Mouse (Mus musculus) spleen, embryonic (tissue): ENCODE results near the gene Siae.

Experiments used
- CTCF ChIA-PET: fragments of 350-600 bp; sonication (Branson Sonifier 250); formaldehyde crosslinking; loops from one replicate; lab custom pipeline; 2022; lab: Charles Lee

The Siae gene

DNA sequence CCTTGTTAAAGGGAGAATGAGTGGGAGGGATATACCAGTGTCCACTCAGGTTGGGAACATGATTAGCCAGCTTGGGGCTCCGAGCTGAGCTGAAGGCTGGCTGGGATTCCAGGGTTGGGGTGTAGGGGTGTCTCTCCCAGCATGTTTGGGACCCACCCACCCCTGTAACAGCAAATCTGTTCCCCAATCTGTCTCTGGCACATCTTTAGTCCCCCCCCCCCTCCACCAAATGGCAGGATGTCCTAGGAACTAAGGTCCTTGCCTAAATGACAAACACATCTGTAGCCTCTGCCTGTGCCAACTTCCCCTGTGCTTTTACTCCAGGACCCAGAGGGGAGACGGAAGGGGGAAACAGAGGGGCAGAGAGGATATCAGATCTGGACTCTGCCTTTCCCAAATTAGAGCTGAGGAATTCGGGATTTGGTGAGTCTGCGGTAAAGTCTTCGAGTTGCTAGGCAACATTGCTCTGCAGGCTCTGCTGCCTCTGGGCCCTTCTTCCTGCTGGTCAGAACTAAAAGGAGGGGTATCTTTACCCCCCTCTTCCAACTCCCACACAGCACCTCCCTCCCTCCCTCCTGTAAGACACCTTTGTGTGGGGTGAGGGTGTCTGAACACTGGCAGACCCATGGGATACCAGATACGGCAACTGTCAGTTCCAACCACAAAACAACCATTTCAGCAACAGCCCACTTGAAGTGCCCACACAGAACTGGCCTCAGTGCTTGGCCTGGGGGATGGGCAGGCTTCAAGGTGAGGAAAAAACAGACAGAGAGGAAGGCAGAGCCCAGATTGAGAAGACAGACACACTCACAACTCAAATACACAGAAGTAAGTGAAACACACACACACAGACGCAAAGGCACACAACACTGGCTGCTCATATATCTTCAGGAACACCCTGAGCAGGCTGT is at the start of gene Siae:
Gene Siae (plus strand): TSS at position 861 of the 911 bp plus-strand sequence.
- CTCF ChIA-PET = no interaction called here

DNA sequence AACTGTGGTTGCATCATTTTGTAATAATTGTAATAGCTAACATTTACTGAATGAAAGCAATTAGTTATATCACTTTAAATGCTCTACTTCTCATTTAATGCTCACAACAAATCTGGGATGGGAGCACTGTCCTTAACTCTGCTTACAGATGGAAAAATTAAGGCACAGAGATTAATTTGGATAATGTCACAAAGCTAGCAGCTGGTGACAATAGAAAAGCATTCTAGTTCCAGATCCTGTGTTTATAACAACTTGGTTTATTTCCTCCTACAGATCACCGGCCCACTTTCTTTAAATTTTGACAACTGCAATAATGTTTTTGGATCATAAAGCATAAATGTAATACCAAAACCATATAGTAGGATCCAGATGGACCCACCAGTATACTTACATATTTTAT is 49.5 kb upstream of the Siae start:
- CTCF ChIA-PET = no interaction called here

DNA sequence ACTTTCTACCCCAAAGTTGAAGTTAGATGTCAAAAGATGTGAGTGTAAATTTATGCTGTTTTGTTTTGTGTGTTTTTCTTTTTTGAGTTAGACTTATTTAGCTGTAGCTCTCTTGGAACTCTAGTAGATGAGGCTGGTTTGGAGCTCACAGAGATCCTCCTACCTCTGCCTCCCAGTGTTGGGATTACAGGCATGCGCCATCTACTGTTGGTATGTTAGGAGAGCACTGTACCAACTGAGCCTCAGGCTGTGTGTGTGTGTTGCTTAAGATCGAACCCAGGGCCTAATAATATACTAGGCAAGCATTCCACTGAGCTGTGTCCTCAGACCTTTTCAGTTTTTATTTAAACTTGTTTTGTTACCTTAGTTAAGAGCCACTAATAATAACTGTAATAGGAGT is 43.4 kb upstream of the Siae start:
- CTCF ChIA-PET = no interaction called here

DNA sequence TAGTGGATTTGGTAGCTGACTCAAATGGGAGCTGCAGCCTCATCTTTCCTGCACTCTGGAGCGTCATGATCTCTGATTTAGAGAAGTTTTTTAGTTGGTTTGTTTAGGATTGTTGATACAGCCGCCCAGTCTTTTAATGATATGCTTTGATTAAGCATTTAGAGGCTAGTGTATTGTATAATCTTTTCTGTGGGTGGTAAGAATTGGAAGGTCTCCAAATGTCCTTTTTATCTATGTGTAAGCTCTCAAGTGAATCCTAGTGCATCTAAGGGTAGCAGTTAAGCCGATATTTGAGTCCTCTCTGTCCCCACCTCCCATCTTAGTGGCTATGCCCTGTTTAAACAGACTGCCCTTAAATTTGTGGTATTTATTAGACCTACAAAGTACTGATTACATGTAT is 41.0 kb upstream of the Siae start:
- CTCF ChIA-PET = no interaction called here

DNA sequence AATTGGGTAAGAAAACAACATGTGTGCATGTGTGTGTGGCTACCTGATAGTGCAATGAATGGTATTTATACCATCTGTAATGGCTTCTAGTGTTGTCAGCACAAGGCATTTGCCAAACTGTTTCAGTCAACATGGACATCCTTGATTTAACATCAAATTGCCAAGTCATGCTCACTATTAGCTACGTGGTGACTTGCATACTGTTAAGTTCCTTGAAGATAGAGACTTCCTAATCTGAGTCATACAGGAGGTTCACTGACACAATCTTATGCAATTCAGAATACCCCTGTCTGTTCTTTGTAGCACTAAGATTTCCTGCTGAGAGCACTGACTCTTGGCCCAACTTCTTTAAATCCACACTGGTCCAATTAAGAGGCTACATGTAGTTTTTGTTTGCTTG is 38.0 kb upstream of the Siae start:
- CTCF ChIA-PET = no interaction called here

DNA sequence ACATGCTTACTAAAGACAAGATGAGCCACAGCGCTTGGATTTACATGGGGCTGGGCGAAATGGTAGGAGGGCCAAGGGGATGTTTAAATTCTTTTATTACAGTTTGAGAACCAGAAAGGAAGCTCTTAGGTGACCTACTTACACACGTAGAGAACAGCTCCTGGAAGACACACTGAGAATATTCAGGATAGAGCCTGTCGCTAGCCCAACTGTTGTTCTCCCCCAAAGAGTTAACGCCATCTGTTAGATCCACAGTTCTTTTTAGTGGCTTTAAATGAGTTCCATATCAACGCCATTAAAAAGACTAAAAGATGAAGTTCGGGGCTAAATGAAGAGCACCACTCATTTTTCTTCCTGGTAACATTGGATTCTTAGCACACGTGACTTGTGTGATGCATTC is 36.5 kb upstream of the Siae start:
- CTCF ChIA-PET = no interaction called here

DNA sequence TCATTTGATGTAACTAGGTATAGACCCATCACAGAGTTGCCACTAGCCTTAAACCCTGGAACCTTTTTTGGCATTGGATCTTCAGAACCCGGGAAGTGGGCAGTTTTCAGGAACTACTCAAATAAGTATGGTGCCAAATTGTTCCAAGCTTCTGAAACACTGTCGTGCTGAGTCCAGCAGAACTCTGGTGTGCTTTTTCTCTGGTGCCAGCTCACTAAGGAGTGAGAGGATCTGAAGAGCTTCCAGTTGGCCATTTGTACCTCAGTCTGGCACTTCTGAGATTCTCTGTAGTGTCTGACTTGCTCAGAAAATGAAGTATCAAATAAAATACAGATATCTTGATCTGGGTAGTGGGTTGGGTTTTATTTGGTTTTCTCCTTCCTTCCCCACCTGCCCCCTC is 35.5 kb upstream of the Siae start:
- CTCF ChIA-PET = no interaction called here

DNA sequence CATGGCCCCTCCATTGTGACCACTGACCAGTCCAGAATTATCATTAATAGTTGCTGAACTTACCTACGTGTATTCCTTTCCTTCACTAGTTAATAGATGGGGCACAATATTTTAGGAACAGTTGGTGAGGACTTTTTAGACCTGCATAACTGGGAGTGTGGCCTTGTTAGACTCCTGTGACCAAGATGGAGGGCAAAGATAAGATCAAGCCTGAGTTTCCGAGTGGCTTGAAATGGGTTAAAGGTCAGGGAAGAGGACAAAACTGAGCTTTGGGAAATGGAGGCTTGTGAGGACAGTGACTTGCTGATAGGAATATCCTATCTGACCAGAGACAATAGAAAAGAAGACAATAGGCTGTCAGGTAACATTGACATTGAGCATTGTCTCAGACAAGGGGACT is 30.0 kb upstream of the Siae start:
- CTCF ChIA-PET = interaction anchor here (0.7 kb wide), 1 partner anchor 10 kb away, joined by 4 read pairs; no protein-coding TSS in a partner anchor

DNA sequence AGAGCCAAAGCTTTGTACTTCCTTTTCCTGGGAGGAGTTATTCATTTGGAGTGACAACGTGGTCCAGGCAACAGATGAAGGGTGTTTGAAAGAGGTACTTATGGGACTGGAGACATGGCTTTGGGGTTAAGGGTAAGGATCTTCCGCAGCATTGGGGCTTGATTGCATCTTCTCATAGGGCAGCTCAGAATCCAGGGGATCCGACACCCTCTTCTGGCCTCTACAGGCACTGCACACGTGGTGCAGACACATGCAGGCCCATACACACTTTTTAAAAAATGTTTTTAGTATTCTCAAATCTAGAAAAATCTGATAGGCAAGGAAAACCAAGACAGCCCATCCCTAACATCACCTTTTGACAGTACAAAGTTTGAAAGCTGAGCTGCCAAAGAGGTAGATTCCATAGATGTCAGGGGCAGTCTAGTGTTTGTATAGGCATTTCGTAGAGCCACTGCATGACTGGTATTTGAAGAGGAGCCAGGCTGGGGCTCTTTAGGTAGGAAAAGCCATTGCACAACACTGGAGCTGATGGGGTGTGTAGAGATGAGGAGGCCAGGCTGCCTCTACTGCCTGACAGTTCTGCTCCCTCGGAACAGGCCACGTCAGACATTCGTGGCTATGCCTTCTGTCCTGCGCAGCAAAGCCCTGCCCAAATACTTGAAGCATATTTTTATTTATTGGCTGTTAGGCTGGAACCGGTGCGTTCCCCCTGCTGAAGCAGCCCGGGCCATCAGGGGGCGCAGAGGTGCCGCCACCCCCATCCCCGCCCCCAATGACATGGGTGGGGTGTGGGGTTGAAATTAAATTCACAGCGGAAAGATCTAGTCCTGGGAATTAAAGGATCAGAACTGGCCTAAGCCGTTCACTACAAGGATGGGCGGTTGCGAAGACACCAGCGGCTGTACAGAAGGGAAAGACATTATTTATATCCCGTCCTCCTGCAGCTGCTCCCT is 28.8 kb upstream of the Siae start:
- CTCF ChIA-PET = no interaction called here

DNA sequence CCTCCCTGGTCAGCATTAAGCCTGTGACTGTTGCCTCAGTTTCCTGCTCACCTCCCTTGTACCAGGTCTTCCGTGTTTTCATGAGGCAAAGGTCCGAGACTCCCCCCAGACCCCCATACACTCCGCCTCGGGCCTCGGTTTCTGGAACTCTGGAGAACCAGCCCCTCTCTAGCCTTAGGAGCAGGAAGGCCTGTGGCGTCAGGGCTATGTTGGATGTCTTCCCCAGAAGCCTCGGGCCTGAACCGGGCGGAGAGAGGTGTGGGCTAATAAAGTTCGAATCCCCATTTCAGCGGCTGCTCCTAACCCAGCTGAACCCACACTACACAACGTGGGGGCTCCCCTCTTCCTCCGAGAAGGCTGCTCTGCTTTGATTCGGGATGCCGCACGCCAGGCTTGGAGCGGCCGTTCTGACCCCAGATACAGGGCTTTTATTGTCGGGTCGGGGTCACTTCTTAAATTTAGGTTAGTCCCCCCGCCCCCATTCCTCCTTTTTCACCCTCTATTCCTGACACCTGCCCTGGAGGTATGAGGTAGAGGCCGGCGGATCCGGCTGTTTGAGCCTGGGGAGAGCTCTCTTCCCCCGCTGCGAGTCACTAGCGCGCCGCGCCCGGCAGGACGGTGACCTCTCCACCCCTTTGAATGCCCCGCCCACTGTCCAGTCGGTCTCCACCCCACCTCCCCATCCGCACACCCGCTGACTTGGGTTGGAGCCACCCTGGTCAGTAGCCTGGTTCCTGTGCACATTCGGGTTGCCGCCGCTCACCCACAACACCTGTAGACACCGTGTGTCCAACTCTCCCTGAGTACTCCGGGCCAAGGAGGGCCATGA is 27.9 kb upstream of the Siae start, which contains the start of gene Esam:
Gene Esam (plus strand): TSS at position 683 of the 829 bp plus-strand sequence.
- CTCF ChIA-PET = no interaction called here

DNA sequence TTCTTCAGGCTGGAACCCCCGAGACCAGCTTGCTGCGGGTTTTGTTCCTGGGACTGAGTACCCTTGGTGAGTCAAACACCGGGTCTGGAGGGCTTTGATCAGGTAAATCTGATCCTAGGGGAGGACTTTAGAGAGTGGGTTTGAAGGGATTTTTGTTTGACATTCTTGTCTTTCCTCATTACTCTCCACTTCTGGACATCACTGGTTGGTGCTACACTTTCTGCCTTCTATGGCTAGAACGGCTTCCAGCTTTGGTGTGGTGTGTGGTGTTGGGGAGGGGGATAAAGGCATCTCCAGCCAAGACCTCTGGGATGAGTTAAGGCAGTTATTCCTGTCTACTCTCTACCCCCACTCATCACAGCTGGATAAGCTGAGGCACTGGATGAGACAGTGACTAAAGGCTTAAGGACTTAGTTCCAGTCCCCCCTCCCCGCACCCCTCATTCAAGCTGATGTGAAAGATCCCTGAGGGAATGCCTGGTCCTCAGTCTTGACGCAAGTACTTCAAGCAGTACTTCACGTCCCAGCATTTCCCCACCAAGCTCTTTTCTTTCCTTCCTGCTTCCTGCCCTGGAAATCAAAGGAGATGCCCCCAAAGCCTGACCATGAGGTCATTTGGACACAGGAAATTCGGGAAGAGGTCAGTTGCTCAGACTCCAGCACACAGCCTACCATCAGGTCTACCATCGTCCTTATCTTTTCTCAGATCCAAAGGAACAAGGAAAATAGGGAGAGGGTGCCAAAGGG is 27.1 kb upstream of the Siae start:
- CTCF ChIA-PET = interaction anchor here (0.6 kb wide), 1 partner anchor 77 kb away, joined by 3 read pairs; no protein-coding TSS in a partner anchor

DNA sequence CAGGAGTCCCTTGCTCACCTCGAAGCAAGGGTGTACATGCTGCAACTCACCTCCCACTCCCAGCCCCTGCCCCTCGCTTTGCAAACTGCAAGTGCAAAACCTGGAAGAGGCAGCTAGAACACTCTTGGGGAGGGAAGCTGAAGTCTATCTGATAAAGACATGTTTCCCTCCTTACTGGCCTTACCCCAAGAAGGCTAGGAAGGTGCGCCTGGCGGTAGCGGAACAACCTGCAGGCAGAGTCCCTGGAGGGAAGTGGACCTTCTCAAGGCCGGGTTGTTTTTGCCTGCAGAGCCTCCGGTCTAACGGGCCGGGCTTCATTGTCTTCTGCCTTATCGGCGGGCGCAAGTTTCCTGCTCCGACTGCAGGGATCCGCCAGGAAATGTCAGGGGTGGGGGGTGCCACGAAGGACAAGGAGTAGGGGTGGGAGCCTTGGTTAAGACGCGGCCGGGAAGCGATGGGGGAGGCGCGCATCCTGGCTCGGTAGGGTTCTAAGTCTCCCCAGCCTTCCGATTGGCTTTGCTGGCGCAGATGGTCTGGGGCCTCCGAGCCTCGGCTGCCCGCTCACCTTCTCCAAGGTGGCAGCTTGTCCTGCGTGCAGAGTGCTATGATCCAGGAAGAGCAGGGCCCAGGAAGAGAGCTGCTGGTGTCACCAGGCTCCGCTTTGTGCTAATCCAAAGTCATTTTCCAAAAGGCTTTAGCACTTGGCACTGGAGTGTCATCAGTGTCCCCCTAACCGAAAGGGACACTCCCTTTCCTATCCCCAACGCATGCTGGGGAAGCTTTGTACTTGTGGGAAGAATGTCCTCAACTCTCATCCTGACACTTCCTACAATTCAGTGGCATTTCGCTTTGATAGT is 25.2 kb upstream of the Siae start:
- CTCF ChIA-PET = interaction anchor here (0.5 kb wide), 1 partner anchor 381 kb away, joined by 5 read pairs; no protein-coding TSS in a partner anchor

DNA sequence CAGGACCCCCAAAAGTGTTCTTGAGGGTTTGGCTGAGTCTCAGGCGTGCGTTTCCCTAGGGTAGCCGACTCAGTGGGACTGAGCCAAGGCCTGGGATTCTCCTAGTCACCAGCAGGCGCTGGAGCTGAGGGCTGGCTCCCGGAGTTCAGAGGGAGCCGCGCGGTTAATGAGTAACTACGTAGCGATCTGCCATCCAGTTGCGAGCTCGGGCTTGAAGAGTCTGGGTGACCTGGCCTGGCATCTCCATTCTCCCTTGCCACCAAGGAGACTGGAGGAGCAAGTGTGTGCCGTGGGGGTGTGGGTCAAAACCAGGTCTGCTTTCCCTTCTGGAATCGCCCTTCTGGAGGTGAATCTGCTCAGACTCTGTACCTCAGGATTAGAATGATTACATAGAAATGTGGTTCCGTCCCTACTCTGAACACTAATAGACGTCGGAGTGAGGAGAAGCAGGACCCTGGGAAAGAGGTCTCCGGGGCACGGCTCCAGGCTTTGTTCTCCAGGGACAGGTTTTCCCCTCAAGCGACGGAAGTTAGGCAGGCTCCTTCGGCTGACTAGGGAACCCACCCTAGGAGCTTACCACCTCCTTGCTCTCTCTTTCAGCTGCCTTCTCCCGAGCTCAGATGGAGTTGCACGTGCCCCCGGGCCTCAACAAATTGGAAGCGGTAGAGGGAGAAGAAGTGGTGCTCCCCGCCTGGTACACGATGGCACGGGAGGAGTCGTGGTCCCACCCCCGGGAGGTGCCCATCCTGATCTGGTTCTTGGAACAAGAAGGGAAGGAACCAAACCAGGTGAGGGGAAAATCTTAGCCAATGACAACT is 24.4 kb upstream of the Siae start:
- CTCF ChIA-PET = no interaction called here

DNA sequence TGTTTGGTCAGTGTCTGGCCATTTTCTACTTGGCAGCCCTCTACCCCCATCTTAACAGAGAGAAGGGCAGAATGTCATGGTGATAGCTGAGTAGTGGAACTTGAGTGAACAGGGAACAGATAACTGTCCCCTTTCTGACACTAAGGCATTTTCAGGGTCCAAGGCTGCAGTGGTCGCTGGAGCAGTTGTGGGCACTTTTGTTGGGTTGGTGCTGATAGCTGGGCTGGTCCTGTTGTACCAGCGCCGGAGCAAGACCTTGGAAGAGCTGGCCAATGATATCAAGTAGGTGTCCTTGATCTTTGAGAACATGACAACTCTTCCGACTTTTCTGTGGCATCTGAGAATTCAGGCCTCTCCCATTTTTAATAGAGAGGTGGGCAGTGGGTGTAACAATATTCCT is 18.6 kb upstream of the Siae start:
- CTCF ChIA-PET = no interaction called here

DNA sequence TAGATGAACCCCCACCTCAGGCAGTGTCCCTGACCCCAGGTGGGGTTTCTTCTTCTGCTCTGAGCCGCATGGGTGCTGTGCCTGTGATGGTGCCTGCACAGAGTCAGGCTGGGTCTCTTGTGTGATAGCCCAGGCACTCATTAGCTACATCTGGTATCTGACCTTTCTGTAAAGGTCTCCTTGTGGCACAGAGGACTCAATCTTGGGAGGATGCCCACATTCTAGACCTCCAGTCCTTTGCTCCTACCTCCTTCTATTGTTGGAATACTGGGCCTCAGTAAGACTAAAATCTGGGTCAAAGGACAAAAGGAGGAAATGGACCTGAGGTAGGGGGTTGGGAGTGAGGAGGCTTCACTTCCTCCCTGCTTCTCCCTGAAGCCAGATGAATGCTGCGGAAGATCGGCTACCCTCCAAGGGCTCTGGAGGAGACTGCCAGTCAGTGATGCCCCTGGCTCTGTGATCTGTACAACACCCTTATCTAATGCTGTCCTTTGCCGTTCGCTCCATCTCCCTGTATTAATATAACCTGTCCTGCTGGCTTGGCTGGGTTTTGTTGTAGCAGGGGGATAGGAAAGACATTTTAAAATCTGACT is 17.7 kb upstream of the Siae start:
- CTCF ChIA-PET = no interaction called here

DNA sequence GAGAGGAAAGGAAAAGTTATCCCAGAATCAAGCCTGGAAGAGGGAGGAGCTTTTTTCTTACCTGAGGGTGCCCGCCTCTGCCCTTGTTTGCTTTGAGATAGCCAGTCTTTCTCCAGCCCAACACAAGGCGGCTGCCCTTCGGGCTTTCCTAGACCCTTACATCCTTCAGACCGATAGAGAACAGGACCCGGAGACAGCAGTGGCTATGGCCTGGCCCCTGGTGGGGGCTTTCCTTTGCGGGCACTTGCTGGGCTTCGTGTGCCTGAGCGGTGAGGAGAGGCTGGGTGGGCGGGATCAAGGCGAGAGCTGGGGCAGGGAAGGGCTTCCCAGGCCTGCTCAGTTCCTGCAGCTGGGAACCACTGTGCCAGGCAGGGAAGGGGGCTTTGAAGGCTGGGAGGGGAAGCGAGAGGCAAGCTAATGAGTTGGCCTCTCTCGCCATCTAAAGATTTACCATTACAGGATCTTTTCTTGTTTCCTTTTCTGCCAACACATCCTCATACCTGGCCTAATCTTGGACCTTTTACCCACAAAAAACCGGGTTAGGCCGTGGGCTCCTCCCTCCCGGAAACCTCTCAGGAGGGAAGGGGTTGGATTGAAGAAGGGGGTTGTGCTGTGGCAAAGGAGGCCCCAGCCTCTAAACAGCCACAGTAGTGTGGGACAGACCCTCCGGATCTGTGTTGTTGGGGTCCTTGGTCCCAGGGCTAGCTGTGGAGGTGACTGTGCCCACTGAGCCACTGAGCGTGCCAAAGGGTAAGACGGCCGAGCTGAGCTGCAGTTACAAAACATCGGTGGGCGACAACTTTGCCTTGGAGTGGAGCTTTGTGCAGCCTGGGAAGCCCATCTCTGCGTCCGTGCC is 16.1 kb upstream of the Siae start, which contains the start of gene Vsig2:
Gene Vsig2 (plus strand): TSS at position 86 of the 856 bp plus-strand sequence.
- CTCF ChIA-PET = no interaction called here

DNA sequence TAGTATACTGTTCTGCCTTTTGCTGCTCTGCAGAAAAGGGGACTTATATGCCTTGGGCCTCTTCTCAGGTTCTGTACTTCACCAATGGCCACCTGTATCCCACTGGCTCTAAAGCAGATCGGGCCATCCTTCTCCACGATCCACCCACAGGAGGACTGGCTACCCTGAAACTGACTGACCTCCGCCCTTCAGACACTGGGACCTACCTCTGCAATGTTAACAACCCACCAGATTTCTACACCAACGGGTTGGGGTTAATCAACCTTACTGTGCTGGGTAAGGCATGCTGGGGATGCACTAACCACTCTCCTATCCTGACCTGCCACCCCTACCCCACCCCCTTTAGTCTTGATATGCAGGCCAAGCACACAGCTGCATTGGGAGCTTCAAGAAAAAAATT is 15.3 kb upstream of the Siae start:
- CTCF ChIA-PET = interaction anchor here (0.6 kb wide), 1 partner anchor 146 kb away, joined by 3 read pairs; no protein-coding TSS in a partner anchor
